Mouse (Mus musculus) lung, postnatal 0 days (tissue): ENCODE data around the gene Ankrd13a.

Experiments used
- CTCF ChIP-seq: IDR thresholded peaks from 2 replicates; pipeline ENCODE4 v1.5.1; 2016; ENCODE audit warnings: antibody characterized with exemption, mild to moderate bottlenecking
- EP300 ChIP-seq: IDR thresholded peaks from 2 replicates; pipeline ENCODE4 v1.6.1; 2016; ENCODE audit warnings: antibody characterized with exemption, mild to moderate bottlenecking, control low read depth

GRCm38 (mm10) chr5:114808385-114808784, 33.9 kb downstream of the Ankrd13a start:
- TF ChIP-seq EP300 (no peak), CTCF (no peak)
